Mouse (Mus musculus) kidney, postnatal 36 days (tissue): Measurements from ENCODE around the gene Cdon.

Experiments used
- DNase-seq, 2 experiments: peaks; one replicate each; pipeline ENCODE4 v3.0.0; 2021 to 2022; ENCODE audit warnings: mixed read lengths in 2 of 2

Gene Cdon

DNA sequence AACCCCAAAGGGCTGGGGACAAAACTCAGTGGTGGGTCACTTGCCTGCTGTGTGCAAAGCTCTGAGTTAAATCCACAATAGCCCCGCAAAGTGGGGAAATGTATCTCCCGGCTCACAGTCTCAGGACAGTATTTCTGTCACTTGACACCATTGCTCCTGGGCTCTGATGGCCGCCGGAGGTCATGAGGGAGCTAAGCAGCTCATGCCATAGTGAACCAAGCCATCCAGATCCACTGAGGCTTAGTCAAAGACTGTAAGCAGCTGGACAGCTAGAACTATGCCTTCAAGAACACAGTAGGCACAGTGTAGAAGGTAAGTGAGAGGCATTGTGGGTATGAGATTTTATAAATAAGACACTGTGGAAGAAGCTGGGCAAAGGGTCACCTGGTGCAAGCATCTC lies 74.0 kb downstream of the Cdon start:
- DNase-seq, result no peak

DNA sequence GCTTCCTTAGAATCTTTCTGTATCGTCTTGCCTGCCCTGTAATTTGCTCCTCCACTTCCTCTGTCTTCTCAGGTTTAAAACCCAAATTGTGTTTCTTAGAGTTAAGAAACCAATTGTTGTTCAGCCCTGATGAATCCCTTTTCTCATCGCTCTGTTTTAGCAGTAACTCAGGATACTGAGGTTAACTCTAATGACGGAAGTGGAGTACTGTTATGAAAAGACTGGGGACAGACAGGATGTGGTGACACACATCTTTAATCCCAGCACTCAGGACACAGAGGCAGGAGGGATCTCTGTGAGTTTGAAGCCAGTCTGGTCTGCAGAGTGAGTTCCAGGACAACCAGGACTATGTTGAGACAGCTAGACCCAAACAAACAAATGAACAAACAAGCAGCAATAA lies 74.5 kb downstream of the Cdon start:
- DNase-seq, result no peak

DNA sequence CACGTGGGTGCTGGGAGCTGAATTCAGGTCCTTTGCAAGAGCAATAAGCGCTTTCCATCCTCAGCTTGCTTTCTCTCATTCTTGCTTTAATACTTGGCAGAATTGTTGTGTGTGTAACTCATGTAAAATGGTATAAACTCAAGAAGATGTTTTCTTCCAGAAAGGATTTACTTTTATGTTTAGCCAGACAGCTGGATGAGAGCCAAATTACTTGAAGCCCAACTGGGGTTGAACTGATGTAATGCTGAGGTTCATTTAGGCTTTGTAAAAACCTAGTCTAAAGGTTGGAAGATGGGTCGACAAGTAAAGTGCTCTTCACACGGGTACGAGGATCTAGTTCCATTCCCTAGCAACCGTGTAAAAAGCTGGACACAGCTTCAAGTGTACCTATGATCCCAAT lies 79.0 kb downstream of the Cdon start:
- DNase-seq, result no peak

GRCm38 (mm10) chr9:35502361-35503000 lies 81.6 kb downstream of the Cdon start:
- no peak for DNase-seq

GRCm38 (mm10) chr9:35508234-35508633 lies 87.3 kb downstream of the Cdon start:
- DNase-seq, result no peak

GRCm38 (mm10) chr9:35513900-35514299 lies 93.0 kb downstream of the Cdon start:
- no peak for DNase-seq

GRCm38 (mm10) chr9:35516182-35516581 lies 95.3 kb downstream of the Cdon start:
- DNase-seq, result no peak

GRCm38 (mm10) chr9:35516711-35517110 lies 95.8 kb downstream of the Cdon start:
- no peak for DNase-seq

DNA sequence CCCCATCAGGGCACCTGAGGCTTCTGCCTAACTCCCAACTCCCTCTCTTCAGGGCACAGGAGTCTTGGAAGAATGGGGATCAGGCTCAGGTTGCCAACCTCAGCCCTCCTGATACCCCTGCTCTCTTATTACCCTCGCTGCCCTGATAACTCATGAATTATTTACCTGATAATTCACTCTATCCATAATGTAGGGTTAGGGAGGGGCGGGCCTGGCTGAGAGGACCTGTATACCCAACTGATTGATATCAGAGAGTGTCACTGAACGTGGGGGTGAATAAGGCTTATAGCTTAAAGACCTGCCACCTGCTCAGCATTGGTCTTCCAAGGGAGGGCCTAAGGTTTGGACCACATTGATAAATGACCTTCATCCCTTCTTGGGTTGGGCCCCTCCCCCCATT lies 97.2 kb downstream of the Cdon start, which contains the start of gene Gm1113:
Gene Gm1113 (minus strand): TSS at position 101 of the 400 bp plus-strand sequence.
- no peak for DNase-seq

DNA sequence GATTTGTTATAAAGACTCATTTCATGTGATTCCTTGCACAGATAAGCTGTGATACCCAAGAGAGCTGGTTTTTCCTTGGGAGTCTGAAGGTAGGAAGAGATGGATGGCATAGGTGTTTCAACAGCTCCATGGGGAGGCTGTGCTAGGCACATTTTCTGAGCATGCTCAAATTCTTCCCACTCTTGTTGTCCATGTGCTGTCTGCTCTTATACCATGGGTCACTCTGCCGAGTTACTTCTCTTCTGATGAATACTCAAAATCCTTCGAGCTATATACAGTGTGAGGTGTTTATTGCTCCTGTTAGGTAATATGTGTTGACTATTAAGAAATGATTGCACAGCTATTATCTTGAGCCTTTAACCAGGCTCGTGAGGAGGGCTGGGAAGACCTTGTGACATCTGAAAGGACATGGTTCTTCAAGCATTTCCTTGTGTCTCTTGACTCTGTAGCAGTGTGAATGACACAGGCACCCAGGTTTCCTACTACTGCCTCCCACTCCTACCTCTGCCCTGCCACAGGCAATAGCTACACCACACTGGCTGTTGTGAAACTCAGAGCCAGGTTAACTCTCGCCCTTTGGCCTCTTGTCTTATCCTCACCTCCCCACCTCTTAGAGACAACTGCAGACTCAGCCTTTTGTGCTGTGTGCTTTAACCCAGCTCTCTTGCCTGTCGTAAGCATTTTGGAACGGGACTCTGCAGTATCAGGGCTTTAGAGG lies 99.9 kb downstream of the Cdon start:
- DNase-seq, result peak in 1 of 2 experiments; percentile 9

GRCm38 (mm10) chr9:35522241-35522640 lies 101.3 kb downstream of the Cdon start:
- no peak for DNase-seq

DNA sequence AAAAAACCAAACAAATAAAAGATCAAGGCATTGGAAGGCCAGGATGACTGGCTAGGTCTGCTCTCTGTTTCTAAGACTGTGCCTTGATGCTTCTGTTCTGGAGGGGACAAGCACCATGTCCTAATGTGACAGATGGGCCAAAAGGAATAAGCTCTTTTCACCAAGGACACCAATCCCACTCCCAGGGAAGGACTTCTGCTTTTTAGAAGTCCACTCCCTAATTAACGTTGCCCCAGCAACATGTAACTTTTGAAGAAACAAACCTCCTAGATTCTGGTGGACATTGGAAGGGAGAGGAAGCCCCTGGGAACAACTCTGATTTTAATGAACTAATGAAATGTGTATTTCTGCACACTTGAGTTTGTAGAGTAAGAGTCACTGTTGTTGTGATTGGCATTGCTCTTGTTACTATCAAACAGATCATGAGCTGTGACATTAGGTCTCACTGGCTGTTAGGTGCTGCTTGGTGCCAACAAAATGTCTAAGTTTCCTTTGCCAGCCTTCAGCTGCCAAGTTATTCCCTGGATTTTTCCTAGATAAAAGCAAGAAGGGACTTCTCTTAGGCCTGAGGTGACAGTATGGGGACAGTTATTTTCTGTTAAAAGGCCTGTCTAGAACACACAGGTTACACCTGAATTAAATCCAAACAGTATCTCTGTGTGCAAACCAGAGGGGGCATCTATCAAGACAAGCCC lies 102.0 kb downstream of the Cdon start:
- DNase-seq, result no peak

GRCm38 (mm10) chr9:35523541-35523940 lies 102.6 kb downstream of the Cdon start:
- no peak for DNase-seq

GRCm38 (mm10) chr9:35523941-35524411 lies 103.0 kb downstream of the Cdon start:
- DNase-seq, result peak; percentile 63 to 81

- no peak for DNase-seq
Measured at GRCm38 (mm10) chr9:35529141-35529540, 108.2 kb downstream of the Cdon start.

GRCm38 (mm10) chr9:35529796-35530195 lies 108.9 kb downstream of the Cdon start:
- no peak for DNase-seq

GRCm38 (mm10) chr9:35533266-35533665 lies 112.3 kb downstream of the Cdon start:
- DNase-seq, result no peak

GRCm38 (mm10) chr9:35535110-35535509 lies 114.2 kb downstream of the Cdon start:
- DNase-seq, result peak; percentile 35 to 52

GRCm38 (mm10) chr9:35535876-35536275 lies 114.9 kb downstream of the Cdon start:
- DNase-seq, result no peak

- DNase-seq, result peak in 1 of 2 experiments; percentile 21
Measured at GRCm38 (mm10) chr9:35539001-35539750, 118.2 kb downstream of the Cdon start.

DNA sequence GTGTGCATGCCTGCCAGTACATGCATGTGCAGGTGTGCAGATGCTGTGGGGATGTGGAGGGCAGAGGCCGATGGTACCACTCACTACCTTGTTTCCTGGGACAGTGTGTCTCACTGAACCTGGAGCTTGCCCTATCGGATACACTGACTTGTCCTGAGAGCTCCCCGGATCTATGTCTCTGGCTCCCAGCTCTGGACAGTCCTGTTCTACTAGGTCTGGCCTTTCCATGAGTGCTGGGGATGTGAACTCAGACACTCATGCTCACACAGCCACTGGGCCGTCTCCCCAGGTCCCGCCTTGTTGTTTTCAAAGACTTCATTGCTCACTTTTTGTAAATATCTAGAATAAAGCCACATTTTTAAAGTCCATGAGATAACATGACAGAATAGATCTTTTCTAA lies 120.1 kb downstream of the Cdon start:
- DNase-seq, result no peak

GRCm38 (mm10) chr9:35541488-35541887 lies 120.6 kb downstream of the Cdon start:
- peak; percentile 76 to 92 for DNase-seq

DNA sequence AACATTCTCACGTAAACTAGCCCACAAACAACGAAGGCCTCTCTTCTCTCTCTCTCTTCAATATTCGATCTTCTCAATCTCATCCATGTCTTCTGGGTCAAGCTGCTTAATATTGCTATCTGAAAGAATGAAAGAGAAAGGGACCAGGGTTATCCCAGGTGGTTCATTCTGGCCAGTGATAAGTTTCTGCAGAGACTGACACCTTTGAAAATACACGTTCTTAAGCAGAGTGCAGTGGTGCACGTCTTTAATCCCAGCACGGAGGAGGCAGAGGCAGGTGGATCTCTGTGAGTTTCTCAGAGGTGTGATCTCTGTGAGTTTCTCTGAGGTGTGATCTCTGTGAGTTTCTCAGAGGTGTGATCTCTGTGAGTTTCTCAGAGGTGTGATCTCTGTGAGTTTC lies 121.0 kb downstream of the Cdon start:
- no peak for DNase-seq
